Mouse (Mus musculus) midbrain, postnatal 0 days (tissue): ENCODE measurements around the gene Slf2. TPM values are rescaled to one million over a fixed set of nuclear protein-coding genes. Genes with fewer than 3 reads are reported as not detected.

Experiments
- ATAC-seq: fragments of 200-750 bp; cut with Nextera tagmentation; 2 replicates; pipeline ENCODE4 v1.8.0; 2017; ENCODE audit warnings: moderate number of reproducible peaks, mild to moderate bottlenecking, moderate TSS enrichment, moderate library complexity; ENCODE audit not compliant: low FRiP score
- DNase-seq: peaks from one replicate; pipeline ENCODE4 v3.0.0-alpha.2; 2015; ENCODE audit warnings: low spot score
- H3K27ac ChIP-seq: fragments of 300-500 bp; sonication (generic); 2 replicates; pipeline ENCODE4 v1.5.1; 2014; ENCODE audit warnings: low read depth, mild to moderate bottlenecking, low read length, mixed read lengths
- H3K27me3 ChIP-seq: fragments of 300-500 bp; sonication (generic); 2 replicates; pipeline ENCODE4 v1.6.1; 2014; ENCODE audit warnings: low read length, control low read depth, mixed read lengths; ENCODE audit not compliant: insufficient read depth
- H3K36me3 ChIP-seq: fragments of 300-500 bp; sonication (generic); 2 replicates; pipeline ENCODE4 v1.6.1; 2014; ENCODE audit warnings: low read length, control low read depth, mixed read lengths; ENCODE audit not compliant: insufficient read depth
- H3K4me1 ChIP-seq: fragments of 300-500 bp; sonication (generic); 2 replicates; pipeline ENCODE4 v1.6.1; 2014; ENCODE audit warnings: mild to moderate bottlenecking, control low read depth, antibody characterized with exemption, low read length, mixed read lengths; ENCODE audit not compliant: insufficient read depth
- H3K4me2 ChIP-seq: fragments of 300-500 bp; sonication (generic); 2 replicates; pipeline ENCODE4 v1.6.1; 2014; ENCODE audit warnings: low read depth, mild to moderate bottlenecking, low read length, mixed read lengths; ENCODE audit not compliant: poor library complexity, severe bottlenecking
- H3K4me3 ChIP-seq: fragments of 300-500 bp; sonication (generic); 2 replicates; pipeline ENCODE4 v1.5.1; 2014; ENCODE audit warnings: low read depth, mild to moderate bottlenecking, low read length, moderate library complexity
- H3K9ac ChIP-seq: fragments of 300-500 bp; sonication (generic); replicated peaks from 2 replicates; pipeline ENCODE4 v1.6.1; 2014; ENCODE audit warnings: mild to moderate bottlenecking, low read length, moderate library complexity, mixed read lengths; ENCODE audit not compliant: poor library complexity, severe bottlenecking
- H3K9me3 ChIP-seq: fragments of 300-500 bp; sonication (generic); 2 replicates; pipeline ENCODE4 v1.6.1; 2016; ENCODE audit warnings: low read length, control low read depth
- CTCF ChIP-seq: IDR thresholded peaks from 2 replicates; pipeline ENCODE4 v1.5.1; 2016; ENCODE audit warnings: antibody characterized with exemption, mild to moderate bottlenecking
- WGBS: fragments of 180-500 bp; shearing (Covaris S2); extraction: QIAGEN DNeasy Blood & Tissue Kit; methylation state at CpG from one replicate; pipeline ENCODE4 v1.1.7; 2014; 5-methylcytosine and 5-hydroxymethylcytosine counted together
- polyA plus RNA-seq: library from polyadenylated mRNA; unstranded; fragments of >200 nt; fragmentation: Nextera tagmentation; extraction: Ambion mirVana; gene quantifications from 2 replicates; pipeline ENCODE4 v1.2.1, GENCODE M21; 2015
- total RNA-seq: library from RNA; depleted of rRNA; stranded (reverse); fragments of >200 nt; gene quantifications from 2 replicates; pipeline ENCODE4 v1.2.3, GENCODE M21; 2014; rRNA removed

Gene Slf2
- total RNA-seq: 26.8 and 43.3 TPM in 2 replicates
- 20.9 and 22.6 TPM in 2 replicates for polyA plus RNA-seq

DNA sequence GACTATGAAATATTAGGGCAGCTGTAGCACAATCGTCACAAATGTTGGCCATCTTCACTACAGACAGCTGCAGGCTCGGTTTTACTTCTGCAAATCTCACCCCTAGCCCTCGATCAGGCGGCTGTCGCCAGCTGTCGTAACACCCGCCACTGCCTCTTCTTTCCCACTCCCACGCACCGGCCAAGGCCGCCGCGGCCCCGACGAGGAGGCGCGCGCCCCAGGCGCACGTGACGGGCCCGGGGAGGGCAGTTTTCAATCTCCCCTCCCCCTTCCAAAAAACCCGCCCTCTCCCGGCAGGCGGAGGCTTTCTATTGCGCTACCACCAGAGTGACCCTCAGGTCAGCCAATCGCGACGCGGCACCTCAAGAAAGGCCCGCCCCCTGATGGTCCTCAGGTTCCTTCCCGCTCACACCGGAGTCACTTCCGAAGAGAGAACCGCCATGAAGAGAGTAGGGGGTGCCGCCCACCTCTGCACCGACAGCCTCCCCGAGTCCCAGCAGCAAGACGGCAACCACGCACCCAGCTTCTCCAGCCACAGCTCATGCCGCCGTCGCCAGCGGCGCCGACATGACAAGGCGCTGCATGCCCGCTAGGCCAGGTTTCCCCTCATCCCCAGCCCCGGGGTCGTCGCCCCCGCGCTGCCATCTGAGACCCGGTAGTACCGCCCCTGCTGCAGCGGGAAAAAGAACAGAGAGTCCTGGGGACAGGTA is at the start of gene Slf2:
Slf2 (plus strand) TSS at position 408 of the 710 bp plus-strand sequence.
- H3K9ac ChIP-seq: peak within 1 kb of the TSS; percentile 99
- peak within 1 kb of the TSS; percentile 95 for H3K4me3 ChIP-seq
- peak within 1 kb of the TSS; percentile 97 for H3K27ac ChIP-seq
- ATAC-seq (peak; percentile 98), DNase-seq (peak; percentile 99)
- TF ChIP-seq CTCF: peak; percentile 64
- under 1% methylated on average over 53 of the region's 55 CpGs for WGBS
- H3K9me3 ChIP-seq: no peaks in the 10 kb centered on the region
- H3K27me3 ChIP-seq: no peaks in the 10 kb centered on the region
- peaks cover 5% of the 10 kb centered on the region; the same call in 1 of the 2 replicates for H3K36me3 ChIP-seq
- H3K4me2 ChIP-seq: peak within 1 kb of the TSS; percentile 61
- H3K4me1 ChIP-seq: peaks cover 3% of the 10 kb centered on the region; the same call in 1 of the 2 replicates

DNA sequence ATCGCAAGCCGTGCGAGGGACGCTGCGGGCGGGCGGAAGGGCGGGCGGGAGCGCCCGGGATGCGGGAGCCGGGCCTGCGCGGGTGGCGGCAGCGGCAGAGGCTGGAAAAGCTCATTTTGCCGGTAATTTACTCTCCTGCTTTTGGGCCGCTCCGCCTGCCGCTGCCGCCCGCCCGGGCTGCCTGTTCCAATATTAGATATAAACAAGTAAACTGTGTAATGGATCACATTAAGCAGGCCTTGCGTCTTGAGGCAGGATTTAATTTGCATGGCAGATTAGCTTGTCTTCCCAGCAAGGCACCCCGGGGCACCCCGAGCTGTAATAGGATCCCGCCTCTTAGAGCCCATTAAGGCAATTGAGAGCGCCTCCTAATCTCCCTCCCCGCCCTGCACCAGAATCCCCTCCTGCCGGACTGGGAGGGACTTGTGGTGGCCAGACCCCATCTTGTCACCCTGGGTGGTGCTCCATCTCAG is 48.4 kb upstream of the Slf2 start:
- Histone ChIP-seq H3K9ac (peak overlapping the region; percentile 39; the same call in 1 of the 2 replicates), H3K4me1 (peaks cover 3% of the 10 kb centered on the region; the same call in 1 of the 2 replicates), H3K36me3 (no peaks in the 10 kb centered on the region), H3K27ac (no peak overlapping the region), H3K4me2 (peak overlapping the region; percentile 67), H3K9me3 (no peaks in the 10 kb centered on the region), H3K27me3 (peaks cover 37% of the 10 kb centered on the region), H3K4me3 (peak overlapping the region; percentile 34)
- DNase-seq: peak; percentile 70
- no peak for ATAC-seq
- peak; percentile 8; the same call in 1 of the 2 replicates for TF ChIP-seq CTCF
- WGBS: 1% methylated on average over 31 of the region's 31 CpGs

DNA sequence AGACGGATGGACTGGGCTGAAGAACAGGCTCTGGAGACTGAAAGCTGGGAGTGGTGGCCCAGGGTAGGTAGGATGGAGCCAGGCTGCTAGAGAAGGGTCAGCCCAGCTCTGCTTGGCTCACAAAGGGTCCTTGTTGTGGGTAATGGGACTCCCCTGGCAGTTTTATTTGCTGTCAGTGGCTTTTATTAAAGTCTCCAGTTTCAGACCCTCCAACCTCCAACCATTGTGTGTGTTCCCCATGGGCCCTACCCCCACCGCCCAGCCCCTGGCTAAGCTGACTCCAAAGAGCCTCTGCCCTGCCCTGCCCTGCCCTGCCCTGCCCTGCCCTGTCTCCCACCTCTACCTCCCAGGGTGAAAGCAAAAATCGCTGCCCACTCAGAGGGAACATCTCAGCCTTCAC is 46.6 kb upstream of the Slf2 start:
- peaks cover 47% of the 10 kb centered on the region for H3K27me3 ChIP-seq
- no peak overlapping the region for H3K27ac ChIP-seq
- TF ChIP-seq CTCF: no peak
- H3K9me3 ChIP-seq: no peaks in the 10 kb centered on the region
- no peak overlapping the region for H3K9ac ChIP-seq
- no peak overlapping the region for H3K4me2 ChIP-seq
- DNase-seq (no peak), ATAC-seq (no peak)
- 49% methylated on average over 3 of the region's 3 CpGs for WGBS
- H3K36me3 ChIP-seq: no peaks in the 10 kb centered on the region
- peaks cover 3% of the 10 kb centered on the region; the same call in 1 of the 2 replicates for H3K4me1 ChIP-seq
- no peak overlapping the region for H3K4me3 ChIP-seq

DNA sequence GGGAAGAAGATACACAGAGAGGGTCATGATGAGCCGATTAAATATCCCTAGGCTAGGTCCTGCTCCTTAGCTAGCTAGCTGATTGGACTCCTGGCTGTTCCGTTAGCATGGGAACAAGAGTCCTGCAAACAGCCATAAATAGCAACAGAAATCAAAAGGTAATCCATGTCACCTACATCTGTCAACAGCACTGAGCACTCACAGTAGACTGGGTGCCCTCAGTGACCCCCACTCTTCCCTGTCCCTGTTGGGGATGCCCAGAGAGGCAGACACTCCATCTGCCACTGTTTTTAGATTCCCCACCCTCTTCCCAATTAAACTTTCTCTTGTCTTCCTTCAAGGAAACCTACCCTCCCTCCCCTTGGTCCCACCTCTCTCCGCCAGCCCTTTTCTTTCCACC is 44.5 kb upstream of the Slf2 start:
- no peak overlapping the region for H3K9ac ChIP-seq
- H3K9me3 ChIP-seq: no peaks in the 10 kb centered on the region
- TF ChIP-seq CTCF: no peak
- no peak overlapping the region for H3K4me2 ChIP-seq
- H3K36me3 ChIP-seq: no peaks in the 10 kb centered on the region
- no peak for ATAC-seq
- no peak for DNase-seq
- H3K27me3 ChIP-seq: peaks cover 62% of the 10 kb centered on the region
- no peak overlapping the region for H3K4me3 ChIP-seq
- H3K4me1 ChIP-seq: peaks cover 3% of the 10 kb centered on the region; the same call in 1 of the 2 replicates
- H3K27ac ChIP-seq: no peak overlapping the region
- 36% methylated on average over 3 of the region's 3 CpGs for WGBS

DNA sequence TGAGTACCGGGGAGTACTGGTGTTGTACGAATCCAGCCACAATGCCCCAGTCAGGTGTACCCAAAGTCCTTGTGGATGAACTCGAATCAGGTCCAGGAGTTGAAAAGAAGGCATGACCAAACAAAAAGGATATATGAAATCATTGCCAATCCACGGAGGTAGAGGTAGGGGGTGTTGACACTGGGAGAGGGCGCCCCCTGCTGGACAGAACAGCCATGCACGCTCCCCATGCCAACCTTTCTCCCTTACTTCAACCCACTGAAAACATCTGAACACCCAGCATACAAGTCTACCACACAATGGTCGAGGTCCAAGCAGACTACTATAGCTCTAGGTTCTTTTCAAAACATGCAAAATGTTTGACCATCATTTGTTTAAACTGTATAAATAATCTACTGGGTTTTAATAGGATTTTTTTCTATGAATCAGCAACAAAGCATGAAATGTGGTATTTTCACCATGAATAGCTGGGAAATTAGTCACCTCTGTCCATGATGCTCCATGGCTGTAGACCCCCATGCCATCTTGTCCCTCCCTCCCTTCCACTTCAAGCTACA is 43.2 kb upstream of the Slf2 start:
- no peak overlapping the region for H3K4me3 ChIP-seq
- peaks cover 67% of the 10 kb centered on the region for H3K27me3 ChIP-seq

DNA sequence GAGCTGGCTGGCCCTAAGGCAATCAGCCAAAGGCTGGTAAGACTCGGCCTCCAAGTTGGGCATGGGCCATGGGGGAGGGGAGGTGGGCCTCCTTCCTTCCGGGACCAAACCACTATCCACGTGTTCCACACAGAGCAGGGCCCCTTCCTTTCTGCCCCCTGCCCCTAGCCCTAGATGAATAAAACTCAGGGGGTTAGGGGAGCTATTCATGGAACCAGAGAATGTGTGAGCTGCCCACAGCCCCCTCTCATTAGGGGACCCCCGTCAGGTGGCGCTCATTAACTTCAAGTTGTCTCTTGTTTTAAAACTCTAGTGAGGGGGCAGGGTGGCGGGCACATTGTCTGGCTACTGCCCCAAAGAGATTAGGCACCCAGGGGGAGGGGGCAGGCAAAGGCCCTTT is 41.4 kb upstream of the Slf2 start:
- TF ChIP-seq CTCF: no peak
- no peaks in the 10 kb centered on the region for H3K4me1 ChIP-seq
- no peaks in the 10 kb centered on the region for H3K9me3 ChIP-seq
- DNase-seq (no peak), ATAC-seq (no peak)
- no peak overlapping the region for H3K9ac ChIP-seq
- no peak overlapping the region for H3K4me3 ChIP-seq
- no peaks in the 10 kb centered on the region for H3K36me3 ChIP-seq
- H3K27ac ChIP-seq: no peak overlapping the region
- 12% methylated on average over 6 of the region's 6 CpGs for WGBS
- no peak overlapping the region for H3K4me2 ChIP-seq
- peaks cover 63% of the 10 kb centered on the region for H3K27me3 ChIP-seq

More for the DNA sequence above, 43.2 kb upstream of the Slf2 start:
- ATAC-seq (no peak), DNase-seq (peak; percentile 44)
- H3K9ac ChIP-seq: no peak overlapping the region
- peak; percentile 82 for TF ChIP-seq CTCF
- 18% methylated on average over 7 of the region's 7 CpGs for WGBS
- no peak overlapping the region for H3K27ac ChIP-seq
- peaks cover under 1% of the 10 kb centered on the region; the same call in 1 of the 2 replicates for H3K4me1 ChIP-seq
- H3K4me2 ChIP-seq: no peak overlapping the region
- no peaks in the 10 kb centered on the region for H3K36me3 ChIP-seq
- no peaks in the 10 kb centered on the region for H3K9me3 ChIP-seq
